Mouse (Mus musculus) liver, embryonic 14.5 days (tissue): ENCODE results near the gene Thsd4.

Experiments used
- CTCF ChIP-seq: IDR thresholded peaks from 2 replicates; pipeline ENCODE4 v1.5.1; 2016; ENCODE audit warnings: antibody characterized with exemption, low read depth, control low read depth
- EP300 ChIP-seq: IDR thresholded peaks from 2 replicates; pipeline ENCODE4 v1.6.1; 2016; ENCODE audit warnings: antibody characterized with exemption, low read depth

- no peak for TF ChIP-seq CTCF
- no peak for TF ChIP-seq EP300
Observed at GRCm38 (mm10) chr9:59942501-59943085, 579.3 kb downstream of the Thsd4 start.
